Mouse (Mus musculus): ENCODE measurements around the gene Cand2.

Cand2 gene

GRCm38 (mm10) chr6:115774501-115774921 lies at the start of gene Cand2:
TSS of gene Cand2 (plus strand) at chr6:115774538.
- DNase-seq (ENCODE audit: low spot score), result no peak

DNA sequence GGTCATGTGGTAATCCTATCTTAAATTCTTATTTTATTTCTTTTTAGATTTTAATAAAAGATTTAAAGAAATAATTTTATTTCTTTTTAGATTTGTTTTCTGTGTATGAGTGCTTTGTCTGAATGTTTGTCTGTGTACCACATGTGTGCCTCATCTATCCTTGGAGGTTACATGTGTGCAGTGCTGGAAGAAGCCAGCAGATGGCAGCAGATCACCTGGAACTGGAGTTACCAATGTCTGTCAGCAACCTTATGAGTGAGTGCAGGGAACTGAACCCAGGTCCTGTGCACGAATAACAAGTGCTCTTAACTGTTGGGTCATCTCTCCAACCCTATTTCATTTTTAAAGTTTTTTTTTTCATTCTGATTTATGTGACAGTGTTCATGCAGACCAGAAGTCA lies 47.2 kb upstream of the Cand2 start:
- DNase-seq (ENCODE audit: low spot score), result peak; percentile 45

DNA sequence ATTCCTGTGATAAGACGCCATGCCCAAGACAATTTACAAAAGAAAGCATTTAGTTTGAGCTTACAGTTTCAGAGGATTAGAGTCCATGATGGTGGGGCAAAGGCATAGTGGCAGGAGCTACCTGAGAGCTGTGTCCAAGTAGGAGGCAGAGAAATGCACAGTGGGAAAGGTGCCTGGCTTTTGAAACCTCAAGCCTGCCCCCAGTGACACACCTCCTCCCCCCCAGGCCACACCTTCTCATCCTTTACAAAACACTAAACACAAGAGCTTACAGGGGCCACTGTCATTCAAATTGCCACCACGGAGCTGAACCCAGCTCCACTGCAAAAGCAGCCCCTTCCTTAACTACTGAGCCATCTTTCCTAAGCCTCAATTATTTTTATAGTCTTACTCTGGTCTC lies 46.8 kb upstream of the Cand2 start:
- DNase-seq (ENCODE audit: low spot score), result no peak

DNA sequence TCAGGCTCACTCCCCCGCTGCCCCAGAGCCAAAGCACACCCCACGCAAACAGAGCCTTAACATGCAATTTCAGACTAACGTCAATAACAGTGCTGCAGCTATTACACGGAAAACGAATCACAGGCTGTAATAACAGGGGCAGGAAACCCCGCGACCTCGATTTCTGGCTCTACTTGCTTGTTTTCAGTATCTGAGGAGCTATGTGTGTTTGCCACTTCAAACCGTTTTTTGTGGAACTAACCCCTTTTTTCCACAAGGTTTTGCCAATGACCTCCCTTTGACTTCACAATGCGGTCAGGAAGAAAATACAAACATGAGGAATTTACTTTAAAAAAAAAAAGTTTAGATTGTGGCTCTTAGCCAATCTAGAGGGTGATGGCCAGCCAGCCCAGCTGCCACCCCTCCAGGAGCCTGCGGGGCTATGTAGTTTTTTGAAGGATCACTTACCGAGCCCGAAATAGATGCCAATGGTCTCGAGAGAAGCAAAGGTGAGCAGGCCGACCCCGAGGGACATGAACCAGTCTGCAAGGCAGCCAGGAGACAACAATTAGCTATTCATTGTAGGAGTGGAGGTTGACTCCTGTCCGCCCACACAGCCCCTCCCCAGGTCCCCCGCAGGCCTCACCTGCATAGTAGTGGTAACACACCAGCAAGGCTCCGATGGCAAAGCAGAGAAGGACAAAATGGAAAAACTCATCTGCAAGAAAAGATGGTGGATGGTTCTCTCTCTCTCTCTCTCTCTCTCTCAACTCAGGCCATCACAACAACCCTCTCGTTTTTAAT lies 43.6 kb upstream of the Cand2 start:
- no peak for DNase-seq (ENCODE audit: low spot score)

- no peak for DNase-seq (ENCODE audit: low spot score)
Measured at GRCm38 (mm10) chr6:115732341-115732928, 41.9 kb upstream of the Cand2 start.

DNA sequence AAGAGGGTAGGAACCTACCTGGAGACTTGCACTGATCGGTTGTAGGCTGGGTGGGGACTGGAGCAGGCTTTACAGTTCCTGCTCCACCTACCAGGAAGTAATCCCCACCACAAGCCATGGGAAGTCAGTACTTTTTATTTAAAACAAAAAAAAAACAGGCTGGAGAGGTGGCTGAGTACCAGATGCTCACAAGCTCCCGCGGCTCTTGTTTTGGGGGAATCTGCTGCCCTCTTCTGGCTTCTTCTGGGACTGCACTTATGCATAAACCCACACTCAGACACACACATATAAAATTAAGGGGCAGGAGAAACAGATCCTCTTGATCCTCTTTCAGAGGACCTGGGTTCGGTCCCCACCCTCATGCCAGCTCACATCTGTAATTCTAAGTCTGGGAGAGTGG lies 39.4 kb upstream of the Cand2 start:
- DNase-seq (ENCODE audit: low spot score), result peak; percentile 32

DNA sequence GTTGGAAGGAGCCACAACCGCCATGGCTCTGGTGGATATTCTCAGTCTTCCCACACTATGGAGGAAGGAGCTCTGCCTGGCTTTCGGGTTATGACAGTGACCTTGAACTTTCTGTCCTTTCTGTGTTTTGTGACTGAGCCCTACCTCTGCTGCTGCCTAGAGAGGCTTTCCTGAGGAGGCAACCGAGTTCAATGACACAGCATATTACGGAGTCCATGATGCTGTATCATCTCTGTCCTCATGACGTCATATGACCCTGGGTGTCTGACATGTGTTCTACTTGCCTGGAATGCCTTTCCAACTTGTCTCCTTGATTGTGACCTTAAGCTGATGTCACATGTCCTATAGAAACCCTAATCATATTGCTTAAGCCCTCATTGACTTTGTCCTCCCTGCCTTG lies 35.3 kb upstream of the Cand2 start:
- DNase-seq (ENCODE audit: low spot score), result no peak

GRCm38 (mm10) chr6:115743569-115743968 lies 30.8 kb upstream of the Cand2 start:
- DNase-seq (ENCODE audit: low spot score), result peak; percentile 29

GRCm38 (mm10) chr6:115746326-115746725 lies 28.0 kb upstream of the Cand2 start:
- no peak for DNase-seq (ENCODE audit: low spot score)

DNA sequence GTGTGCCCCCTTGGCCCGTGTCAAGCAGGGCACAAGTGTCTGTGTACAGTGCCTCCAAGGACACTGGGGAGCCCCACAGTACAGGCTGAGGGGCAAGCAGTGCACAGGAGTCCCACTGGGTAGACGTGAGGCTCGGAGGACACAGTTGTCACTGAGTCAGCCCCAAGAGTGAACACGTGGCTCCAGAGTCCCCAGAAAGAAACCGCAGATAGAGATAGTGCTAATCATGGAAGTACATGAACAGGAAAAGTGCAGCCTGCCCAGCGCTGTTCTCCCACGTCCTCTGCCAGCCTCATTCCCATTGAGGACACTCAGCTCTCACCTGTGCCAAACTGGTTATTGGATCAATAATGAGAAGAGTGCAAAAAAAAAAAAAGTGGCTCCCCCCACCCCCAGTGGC lies 18.8 kb upstream of the Cand2 start:
- no peak for DNase-seq (ENCODE audit: low spot score)

DNA sequence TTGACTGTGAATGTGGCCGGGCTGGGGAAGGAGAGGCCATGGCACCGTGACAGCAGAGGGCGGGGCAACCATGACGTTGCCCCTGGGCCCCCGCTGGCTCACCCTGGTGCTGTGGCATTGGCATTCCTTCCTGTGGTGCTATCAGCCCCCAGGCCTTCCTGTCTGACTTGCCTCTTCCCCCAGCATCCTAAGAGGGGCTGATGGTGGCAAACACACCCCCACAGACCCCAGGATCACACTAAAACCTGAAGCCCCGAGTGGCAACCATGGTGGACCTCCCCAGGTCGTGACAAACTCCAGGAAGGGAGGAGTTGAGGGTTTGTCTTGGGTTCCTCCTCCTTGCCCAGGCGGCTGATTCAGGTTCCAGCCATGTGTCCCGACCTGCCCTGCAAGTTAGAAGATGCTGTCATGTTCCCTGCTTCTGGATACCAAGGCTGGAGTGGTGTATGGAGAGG lies 15.3 kb upstream of the Cand2 start:
- DNase-seq (ENCODE audit: low spot score), result no peak

- DNase-seq (ENCODE audit: low spot score), result no peak
Measured at GRCm38 (mm10) chr6:115759461-115759860, 14.9 kb upstream of the Cand2 start.

DNA sequence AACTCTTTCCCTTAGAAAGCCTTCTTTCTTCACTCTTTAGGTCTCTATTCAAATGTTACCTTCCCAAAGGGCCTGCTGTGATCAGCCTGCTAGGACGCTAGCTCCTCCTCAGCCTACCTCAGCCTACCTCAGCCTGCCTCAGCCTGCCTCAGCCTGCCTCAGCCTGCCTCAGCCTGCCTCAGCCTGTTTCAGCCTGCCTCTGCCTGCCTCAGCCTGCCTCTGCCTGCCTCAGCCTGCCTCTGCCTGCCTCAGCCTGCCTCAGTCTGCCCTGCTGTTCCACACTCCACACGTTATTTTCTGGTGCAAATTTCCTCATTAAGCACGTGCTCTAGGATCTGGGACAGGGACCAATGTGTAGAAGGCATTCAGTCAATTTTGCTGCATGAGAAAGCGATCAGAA lies 14.2 kb upstream of the Cand2 start:
- no peak for DNase-seq (ENCODE audit: low spot score)

DNA sequence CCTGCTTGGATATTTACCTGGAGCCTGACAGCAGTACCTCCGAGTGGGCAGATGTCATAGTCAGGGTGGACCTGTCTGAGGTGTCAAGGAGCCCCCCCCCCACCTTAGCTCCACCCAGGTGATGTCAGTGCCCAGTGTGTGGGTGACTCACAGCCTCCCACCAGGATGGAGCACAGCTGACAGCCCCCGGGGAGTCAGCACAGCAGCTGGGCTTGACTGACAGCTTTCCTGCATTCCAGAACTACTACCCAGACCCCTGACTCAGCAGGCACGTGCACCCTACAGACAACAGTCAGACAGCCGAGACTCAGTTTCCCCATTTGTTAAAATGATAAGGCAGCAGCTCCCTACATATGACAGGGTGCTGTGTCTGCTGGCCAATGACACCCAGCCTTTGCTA lies 13.4 kb upstream of the Cand2 start:
- no peak for DNase-seq (ENCODE audit: low spot score)

DNA sequence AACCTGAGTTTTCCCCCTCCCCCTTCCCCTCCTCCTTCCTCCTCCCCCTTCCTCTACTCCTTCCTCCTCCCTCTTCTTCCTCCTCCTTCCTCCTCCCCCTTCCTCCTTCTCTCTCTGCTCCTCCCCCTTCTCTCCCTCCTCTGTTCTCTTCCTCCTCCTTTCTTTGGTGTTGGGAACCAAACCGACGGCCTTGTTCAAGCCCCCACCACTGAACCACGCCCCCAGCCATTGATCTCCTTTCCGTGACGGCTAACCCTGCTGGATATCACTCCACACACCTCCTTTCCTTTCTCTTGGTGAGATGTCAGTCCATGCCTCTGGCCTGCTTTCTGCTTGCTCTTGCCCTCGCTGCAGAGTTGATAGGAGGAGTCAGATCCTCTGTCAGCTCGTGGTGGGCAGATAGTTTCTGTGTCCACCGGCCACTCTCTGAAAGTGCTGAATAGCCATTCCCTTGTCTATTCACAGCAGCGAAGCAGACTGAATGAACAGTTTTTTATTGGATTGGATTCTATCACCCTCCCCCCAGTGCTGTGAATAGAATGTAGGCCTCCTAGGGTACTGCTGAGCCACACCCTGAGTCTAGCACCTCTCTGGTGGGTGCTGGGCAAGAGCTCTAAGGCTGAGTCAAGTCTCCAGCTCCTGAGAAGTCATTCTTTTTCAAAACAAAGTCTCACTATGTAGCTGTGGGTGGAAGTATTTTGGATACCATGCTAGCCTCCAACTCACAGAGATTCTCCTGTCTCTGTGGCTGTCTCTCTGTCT lies 12.2 kb upstream of the Cand2 start, which contains the start of gene Tmem40:
TSS of gene Tmem40 (minus strand) at position 416 of the 762 bp plus-strand sequence.
- DNase-seq (ENCODE audit: low spot score), result no peak

DNA sequence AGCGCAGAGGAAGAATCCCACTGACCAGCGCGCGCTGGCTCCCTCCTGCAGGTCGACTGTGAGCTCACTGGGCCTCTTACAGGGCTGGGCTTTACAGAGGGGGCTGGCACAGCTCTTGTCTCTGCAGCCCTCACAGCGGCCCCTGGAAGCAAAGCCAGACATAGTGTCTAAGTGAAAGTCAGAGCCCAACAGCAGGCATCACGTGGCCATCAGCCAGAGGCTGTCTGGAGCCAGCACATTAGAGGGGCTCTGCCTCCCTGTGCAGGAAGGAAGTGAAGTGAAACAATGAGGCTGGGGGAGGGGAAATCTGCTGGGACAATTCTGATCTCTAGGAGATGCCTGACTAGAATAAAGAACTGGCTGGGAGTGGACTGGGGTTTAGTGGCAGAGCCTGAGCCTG lies 10.2 kb upstream of the Cand2 start:
- peak; percentile 79 for DNase-seq (ENCODE audit: low spot score)

GRCm38 (mm10) chr6:115767357-115767756 lies 7.0 kb upstream of the Cand2 start:
- DNase-seq (ENCODE audit: low spot score), result no peak

GRCm38 (mm10) chr6:115768207-115768606 lies 6.1 kb upstream of the Cand2 start:
- DNase-seq (ENCODE audit: low spot score), result peak; percentile 64

DNA sequence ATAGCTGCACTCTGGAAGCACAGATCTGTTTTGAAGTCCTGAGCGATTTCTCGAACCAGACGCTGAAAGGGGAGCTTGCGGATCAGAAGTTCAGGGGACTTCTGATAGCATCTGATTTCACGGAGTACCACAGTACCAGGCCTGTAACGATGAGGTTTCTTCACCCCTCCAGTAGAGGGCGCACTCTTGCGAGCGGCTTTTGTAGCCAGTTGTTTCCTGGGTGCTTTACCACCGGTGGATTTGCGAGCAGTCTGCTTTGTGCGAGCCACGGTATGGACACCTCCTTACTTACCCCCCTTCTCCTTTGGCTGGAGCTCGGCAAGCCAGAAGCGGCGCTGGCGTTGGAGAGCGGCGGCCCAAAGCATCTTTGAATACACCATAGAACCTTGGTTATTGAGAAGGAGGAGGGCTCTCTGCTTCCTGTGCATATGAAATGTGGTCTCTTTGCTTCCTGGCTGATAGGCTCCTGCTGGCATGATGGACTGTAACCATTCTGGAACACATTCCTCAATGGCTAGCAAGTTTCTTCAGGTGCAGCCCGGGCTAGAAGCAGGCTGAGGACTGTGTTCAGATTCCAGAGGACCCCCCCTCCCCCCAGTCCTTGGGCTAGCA lies 4.2 kb upstream of the Cand2 start:
- DNase-seq (ENCODE audit: low spot score), result no peak

DNA sequence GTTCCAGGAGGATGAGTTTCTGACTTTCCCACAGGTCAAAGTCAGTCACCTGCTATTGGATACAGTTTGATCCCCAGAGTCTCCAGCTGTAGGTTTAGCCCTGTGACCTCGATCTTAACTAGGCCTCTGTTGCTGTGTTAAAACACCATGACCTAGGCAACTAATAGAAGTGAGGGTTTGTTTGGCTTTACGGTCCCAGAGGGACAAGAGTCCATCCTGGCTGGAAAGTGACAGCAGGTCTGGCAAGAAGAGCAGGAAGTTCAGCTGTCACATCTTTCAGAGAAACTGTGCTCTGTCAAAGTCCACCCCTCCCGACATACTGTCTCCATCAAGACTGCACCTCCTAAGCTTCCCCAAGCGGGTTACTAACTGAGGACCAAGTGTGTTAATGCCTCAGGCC lies 3.5 kb upstream of the Cand2 start:
- DNase-seq (ENCODE audit: low spot score), result no peak

- DNase-seq (ENCODE audit: low spot score), result no peak
Measured at GRCm38 (mm10) chr6:115772201-115772600, 2.1 kb upstream of the Cand2 start.

GRCm38 (mm10) chr6:115772604-115773003 lies 1.7 kb upstream of the Cand2 start:
- DNase-seq (ENCODE audit: low spot score), result no peak

Data from lung, postnatal 25 days (tissue).